Mouse (Mus musculus): ENCODE results near the gene Mgat3. TPM values are rescaled to one million over a fixed set of nuclear protein-coding genes. Genes with fewer than 3 reads are reported as not detected.

Mgat3 gene
- polyA plus RNA-seq, 1 experiment from 2014 or later, result 12.2 TPM

- Histone ChIP-seq H3K27me3 (replicated peaks; ENCODE audit: control insufficient read depth, insufficient read depth, low read length) (no peaks in the 10 kb centered on the region), H3K27ac (ENCODE audit: low read depth, low read length) (peak overlapping the region; percentile 77; the same call in 1 of the 2 replicates), H3K36me3 (ENCODE audit: control insufficient read depth, insufficient read depth) (peaks cover 50% of the 10 kb centered on the region), H3K9ac (ENCODE audit: low read depth, low read length) (no peak overlapping the region), H3K4me3 (ENCODE audit: low read depth, low read length) (no peak overlapping the region), H3K4me2 (replicated peaks; ENCODE audit: low read depth) (no peak overlapping the region), H3K4me1 (replicated peaks; ENCODE audit: control insufficient read depth, insufficient read depth, low read length) (peaks cover 21% of the 10 kb centered on the region), H3K9me3 (ENCODE audit: control insufficient read depth) (no peaks in the 10 kb centered on the region)
- no peak for TF ChIP-seq CTCF (IDR thresholded peaks at IDR 0.05; ENCODE audit: low read depth)
- WGBS, result 91% methylated on average over 4 of the region's 4 CpGs
- no peak for ATAC-seq
These were observed 12.8 kb upstream of the Mgat3 start for GRCm38 (mm10) chr15:80160726-80161125.

- Histone ChIP-seq H3K4me3 (ENCODE audit: low read depth, low read length) (no peak overlapping the region), H3K27ac (ENCODE audit: low read depth, low read length) (no peak overlapping the region; the same call in 1 of the 2 replicates), H3K27me3 (replicated peaks; ENCODE audit: control insufficient read depth, insufficient read depth, low read length) (no peaks in the 10 kb centered on the region), H3K9me3 (ENCODE audit: control insufficient read depth) (no peaks in the 10 kb centered on the region), H3K9ac (ENCODE audit: low read depth, low read length) (no peak overlapping the region), H3K4me1 (replicated peaks; ENCODE audit: control insufficient read depth, insufficient read depth, low read length) (peaks cover 21% of the 10 kb centered on the region), H3K4me2 (replicated peaks; ENCODE audit: low read depth) (no peak overlapping the region), H3K36me3 (ENCODE audit: control insufficient read depth, insufficient read depth) (peaks cover 46% of the 10 kb centered on the region)
- WGBS, result 92% methylated on average over 3 of the region's 3 CpGs
- no peak for ATAC-seq
- TF ChIP-seq CTCF (IDR thresholded peaks at IDR 0.05; ENCODE audit: low read depth), result no peak
These were observed 12.3 kb upstream of the Mgat3 start for GRCm38 (mm10) chr15:80161199-80161598.

- TF ChIP-seq CTCF (IDR thresholded peaks at IDR 0.05; ENCODE audit: low read depth), result no peak
These were observed 11.0 kb upstream of the Mgat3 start for GRCm38 (mm10) chr15:80162401-80162964.

GRCm38 (mm10) chr15:80163274-80163673 lies 10.2 kb upstream of the Mgat3 start:
- Histone ChIP-seq H3K27ac (ENCODE audit: low read depth, low read length) (no peak overlapping the region), H3K9me3 (ENCODE audit: control insufficient read depth) (no peaks in the 10 kb centered on the region), H3K36me3 (ENCODE audit: control insufficient read depth, insufficient read depth) (peaks cover 37% of the 10 kb centered on the region), H3K9ac (ENCODE audit: low read depth, low read length) (no peak overlapping the region), H3K27me3 (replicated peaks; ENCODE audit: control insufficient read depth, insufficient read depth, low read length) (no peaks in the 10 kb centered on the region), H3K4me1 (replicated peaks; ENCODE audit: control insufficient read depth, insufficient read depth, low read length) (peaks cover 8% of the 10 kb centered on the region), H3K4me2 (replicated peaks; ENCODE audit: low read depth) (no peak overlapping the region), H3K4me3 (ENCODE audit: low read depth, low read length) (no peak overlapping the region)
- TF ChIP-seq CTCF (IDR thresholded peaks at IDR 0.05; ENCODE audit: low read depth), result peak; percentile 36
- 79% methylated on average over 11 of the region's 11 CpGs for WGBS
- ATAC-seq, result no peak

More at GRCm38 (mm10) chr15:80162401-80162964, 11.0 kb upstream of the Mgat3 start:
- no peak overlapping the region for H3K27ac ChIP-seq (ENCODE audit: low read depth, low read length)
- H3K4me3 ChIP-seq (ENCODE audit: low read depth, low read length), result no peak overlapping the region
- H3K36me3 ChIP-seq (ENCODE audit: control insufficient read depth, insufficient read depth), result peaks cover 43% of the 10 kb centered on the region
- H3K9me3 ChIP-seq (ENCODE audit: control insufficient read depth), result no peaks in the 10 kb centered on the region
- no peak for ATAC-seq
- no peak overlapping the region for H3K9ac ChIP-seq (ENCODE audit: low read depth, low read length)
- no peaks in the 10 kb centered on the region for H3K27me3 ChIP-seq (replicated peaks; ENCODE audit: control insufficient read depth, insufficient read depth, low read length)
- H3K4me1 ChIP-seq (replicated peaks; ENCODE audit: control insufficient read depth, insufficient read depth, low read length), result peaks cover 16% of the 10 kb centered on the region
- 87% methylated on average over 4 of the region's 4 CpGs for WGBS
- no peak overlapping the region for H3K4me2 ChIP-seq (replicated peaks; ENCODE audit: low read depth)

GRCm38 (mm10) chr15:80163716-80164115 lies 9.8 kb upstream of the Mgat3 start:
- 74% methylated on average over 4 of the region's 4 CpGs for WGBS
- ATAC-seq, result no peak
- H3K4me2 ChIP-seq (replicated peaks; ENCODE audit: low read depth), result no peak overlapping the region
- H3K9ac ChIP-seq (ENCODE audit: low read depth, low read length), result no peak overlapping the region
- H3K27me3 ChIP-seq (replicated peaks; ENCODE audit: control insufficient read depth, insufficient read depth, low read length), result no peaks in the 10 kb centered on the region
- H3K9me3 ChIP-seq (ENCODE audit: control insufficient read depth), result no peaks in the 10 kb centered on the region
- no peak for TF ChIP-seq CTCF (IDR thresholded peaks at IDR 0.05; ENCODE audit: low read depth)
- H3K4me1 ChIP-seq (replicated peaks; ENCODE audit: control insufficient read depth, insufficient read depth, low read length), result peaks cover 4% of the 10 kb centered on the region
- peaks cover 34% of the 10 kb centered on the region for H3K36me3 ChIP-seq (ENCODE audit: control insufficient read depth, insufficient read depth)
- no peak overlapping the region for H3K27ac ChIP-seq (ENCODE audit: low read depth, low read length)
- no peak overlapping the region for H3K4me3 ChIP-seq (ENCODE audit: low read depth, low read length)

DNA sequence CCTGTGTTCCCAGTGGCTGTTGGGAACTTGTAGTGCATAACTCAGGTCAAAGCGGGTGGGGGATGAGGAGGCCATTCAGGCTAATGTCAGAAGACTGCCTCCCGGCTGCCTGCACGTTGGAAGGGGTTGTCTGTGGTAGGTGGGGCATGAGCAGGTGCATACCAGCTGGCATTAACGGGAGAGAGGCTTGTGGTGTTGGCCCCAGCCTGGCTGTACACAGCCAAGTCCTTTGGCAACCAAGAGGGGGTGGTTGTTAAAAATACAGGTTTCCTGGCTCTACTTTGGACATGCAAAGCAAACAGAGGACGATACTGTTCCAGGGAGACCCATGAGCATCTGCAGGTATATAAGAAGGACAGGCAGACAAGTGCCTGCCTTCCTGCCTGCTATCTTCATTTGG lies 8.1 kb upstream of the Mgat3 start:
- Histone ChIP-seq H3K4me1 (replicated peaks; ENCODE audit: control insufficient read depth, insufficient read depth, low read length) (no peaks in the 10 kb centered on the region; the same call in 1 of the 2 replicates), H3K4me3 (ENCODE audit: low read depth, low read length) (no peak overlapping the region), H3K4me2 (replicated peaks; ENCODE audit: low read depth) (no peak overlapping the region), H3K27ac (ENCODE audit: low read depth, low read length) (no peak overlapping the region), H3K27me3 (replicated peaks; ENCODE audit: control insufficient read depth, insufficient read depth, low read length) (no peaks in the 10 kb centered on the region), H3K9me3 (ENCODE audit: control insufficient read depth) (no peaks in the 10 kb centered on the region), H3K9ac (ENCODE audit: low read depth, low read length) (no peak overlapping the region), H3K36me3 (ENCODE audit: control insufficient read depth, insufficient read depth) (peaks cover 24% of the 10 kb centered on the region)
- WGBS, result 35% methylated on average over 5 of the region's 5 CpGs
- TF ChIP-seq CTCF (IDR thresholded peaks at IDR 0.05; ENCODE audit: low read depth), result no peak
- ATAC-seq, result no peak

Data from intestine, postnatal 0 days (tissue).